Mouse (Mus musculus) neural tube, embryonic 15.5 days (tissue): Measurements from ENCODE around the gene Cela1. TPM values are rescaled to one million over a fixed set of nuclear protein-coding genes. Genes with fewer than 3 reads are reported as not detected.

Experiments
- ATAC-seq: fragments of 200-750 bp; cut with Nextera tagmentation; 2 replicates; pipeline ENCODE4 v1.8.0; 2017; ENCODE audit warnings: mild to moderate bottlenecking, moderate TSS enrichment, moderate library complexity; ENCODE audit not compliant: low FRiP score
- H3K27ac ChIP-seq: fragments of 300-500 bp; sonication (generic); replicated peaks from 2 replicates; pipeline ENCODE4 v1.5.1; 2015; ENCODE audit warnings: mild to moderate bottlenecking, inconsistent platforms
- H3K27me3 ChIP-seq: fragments of 300-500 bp; sonication (generic); replicated peaks from 2 replicates; pipeline ENCODE4 v1.6.1; 2015; ENCODE audit warnings: inconsistent platforms
- H3K36me3 ChIP-seq: fragments of 300-500 bp; sonication (generic); 2 replicates; pipeline ENCODE4 v1.6.1; 2015; ENCODE audit warnings: inconsistent platforms
- H3K4me1 ChIP-seq: fragments of 300-500 bp; sonication (generic); 2 replicates; pipeline ENCODE4 v1.6.1; 2015; ENCODE audit warnings: inconsistent platforms
- H3K4me2 ChIP-seq: fragments of 300-500 bp; sonication (generic); 2 replicates; pipeline ENCODE4 v1.6.1; 2015; ENCODE audit warnings: inconsistent platforms, mild to moderate bottlenecking, moderate library complexity
- H3K4me3 ChIP-seq: fragments of 300-500 bp; sonication (generic); replicated peaks from 2 replicates; pipeline ENCODE4 v1.5.1; 2015; ENCODE audit warnings: mild to moderate bottlenecking, inconsistent platforms
- H3K9ac ChIP-seq: fragments of 300-500 bp; sonication (generic); replicated peaks from 2 replicates; pipeline ENCODE4 v1.6.1; 2015; ENCODE audit warnings: mild to moderate bottlenecking, inconsistent platforms
- H3K9me3 ChIP-seq: fragments of 300-500 bp; sonication (generic); replicated peaks from 2 replicates; pipeline ENCODE4 v1.6.1; 2016; ENCODE audit warnings: inconsistent platforms
- WGBS: fragments of 180-500 bp; shearing (Covaris S2); methylation state at CpG from one replicate; pipeline ENCODE4 v1.1.7; 2015; ENCODE audit warnings: mixed read lengths; 5-methylcytosine and 5-hydroxymethylcytosine counted together
- polyA plus RNA-seq: library from polyadenylated mRNA; unstranded; fragments of >200 nt; fragmentation: Nextera tagmentation; extraction: Ambion mirVana; gene quantifications from 2 replicates; pipeline ENCODE4 v1.2.1, GENCODE M21; 2015

Cela1 gene
- polyA plus RNA-seq, 1 experiment from 2014 or later: 3.1 TPM

- 89% methylated on average over 20 of the region's 20 CpGs for WGBS
- Histone ChIP-seq H3K9me3 (no peaks in the 10 kb centered on the region), H3K36me3 (no peaks in the 10 kb centered on the region), H3K9ac (no peak within 1 kb of the TSS), H3K4me1 (0 out of 2 replicates have a peak, but pooled peaks cover 11% of the 10 kb centered on the region), H3K4me2 (no peak within 1 kb of the TSS), H3K4me3 (no peak within 1 kb of the TSS), H3K27ac (no peak within 1 kb of the TSS), H3K27me3 (0 out of 2 replicates have a peak, but pooled peaks cover 4% of the 10 kb centered on the region)
- ATAC-seq: no peak
Observed at GRCm38 (mm10) chr15:100669337-100669736, 18.4 kb downstream of the Cela1 start, which contains the start of gene Bin2. Bin2 (minus strand) TSS chr15:100669553.

GRCm38 (mm10) chr15:100667871-100668545, 19.7 kb downstream of the Cela1 start:
- Histone ChIP-seq H3K9me3 (no peaks in the 10 kb centered on the region), H3K9ac (no peak overlapping the region), H3K4me3 (no peak overlapping the region), H3K36me3 (no peaks in the 10 kb centered on the region), H3K4me2 (no peak overlapping the region), H3K27me3 (0 out of 2 replicates have a peak, but pooled peaks cover 4% of the 10 kb centered on the region), H3K4me1 (0 out of 2 replicates have a peak, but pooled peaks cover 11% of the 10 kb centered on the region), H3K27ac (no peak overlapping the region)
- 81% methylated on average over 5 of the region's 5 CpGs for WGBS
- ATAC-seq: no peak

GRCm38 (mm10) chr15:100667420-100667819, 20.3 kb downstream of the Cela1 start:
- 0 out of 2 replicates have a peak, but pooled peaks cover 4% of the 10 kb centered on the region for H3K27me3 ChIP-seq
- ATAC-seq: no peak
- H3K36me3 ChIP-seq: no peaks in the 10 kb centered on the region
- H3K4me1 ChIP-seq: 0 out of 2 replicates have a peak, but pooled peaks cover 11% of the 10 kb centered on the region
- no peak overlapping the region for H3K27ac ChIP-seq
- 47% methylated on average over 6 of the region's 6 CpGs for WGBS
- H3K9ac ChIP-seq: no peak overlapping the region
- H3K4me3 ChIP-seq: no peak overlapping the region
- H3K9me3 ChIP-seq: no peaks in the 10 kb centered on the region
- no peak overlapping the region for H3K4me2 ChIP-seq

- Histone ChIP-seq H3K4me1 (0 out of 2 replicates have a peak, but pooled peaks cover 11% of the 10 kb centered on the region), H3K27ac (no peak overlapping the region), H3K27me3 (0 out of 2 replicates have a peak, but pooled peaks cover 4% of the 10 kb centered on the region), H3K4me2 (no peak overlapping the region), H3K9me3 (no peaks in the 10 kb centered on the region), H3K36me3 (no peaks in the 10 kb centered on the region), H3K4me3 (no peak overlapping the region), H3K9ac (no peak overlapping the region)
- no peak for ATAC-seq
- WGBS: 15% methylated on average over 12 of the region's 12 CpGs
Observed at GRCm38 (mm10) chr15:100666851-100667250, 20.9 kb downstream of the Cela1 start.

- Histone ChIP-seq H3K27me3 (0 out of 2 replicates have a peak, but pooled peaks cover 4% of the 10 kb centered on the region), H3K27ac (no peak overlapping the region), H3K4me1 (0 out of 2 replicates have a peak, but pooled peaks cover 11% of the 10 kb centered on the region), H3K9ac (no peak overlapping the region), H3K36me3 (no peaks in the 10 kb centered on the region), H3K4me3 (no peak overlapping the region), H3K9me3 (no peaks in the 10 kb centered on the region), H3K4me2 (0 out of 2 replicates have a peak overlapping the region, but pooled peaks have one; percentile 0)
- no peak for ATAC-seq
- 4% methylated on average over 7 of the region's 7 CpGs for WGBS
Observed at GRCm38 (mm10) chr15:100666219-100666696, 21.5 kb downstream of the Cela1 start.

GRCm38 (mm10) chr15:100665411-100666218, 22.1 kb downstream of the Cela1 start:
- no peak overlapping the region for H3K27ac ChIP-seq
- ATAC-seq: no peak
- H3K9ac ChIP-seq: no peak overlapping the region
- no peak overlapping the region for H3K4me3 ChIP-seq
- H3K4me2 ChIP-seq: no peak overlapping the region
- H3K36me3 ChIP-seq: no peaks in the 10 kb centered on the region
- 0 out of 2 replicates have a peak, but pooled peaks cover 11% of the 10 kb centered on the region for H3K4me1 ChIP-seq
- WGBS: 27% methylated on average over 9 of the region's 9 CpGs
- 0 out of 2 replicates have a peak, but pooled peaks cover 4% of the 10 kb centered on the region for H3K27me3 ChIP-seq
- H3K9me3 ChIP-seq: no peaks in the 10 kb centered on the region

- Histone ChIP-seq H3K36me3 (no peaks in the 10 kb centered on the region), H3K9ac (no peak overlapping the region), H3K27ac (no peak overlapping the region), H3K27me3 (0 out of 2 replicates have a peak, but pooled peaks cover 4% of the 10 kb centered on the region), H3K9me3 (no peaks in the 10 kb centered on the region), H3K4me2 (no peak overlapping the region), H3K4me1 (0 out of 2 replicates have a peak, but pooled peaks cover 11% of the 10 kb centered on the region), H3K4me3 (no peak overlapping the region)
- 77% methylated on average over 9 of the region's 9 CpGs for WGBS
- no peak for ATAC-seq
Observed at GRCm38 (mm10) chr15:100664813-100665274, 22.9 kb downstream of the Cela1 start.

GRCm38 (mm10) chr15:100660805-100661204, 26.9 kb downstream of the Cela1 start:
- Histone ChIP-seq H3K36me3 (no peaks in the 10 kb centered on the region), H3K4me3 (no peak overlapping the region), H3K4me1 (0 out of 2 replicates have a peak, but pooled peaks cover 2% of the 10 kb centered on the region), H3K4me2 (no peak overlapping the region), H3K27ac (no peak overlapping the region), H3K9ac (no peak overlapping the region), H3K9me3 (no peaks in the 10 kb centered on the region), H3K27me3 (no peaks in the 10 kb centered on the region)
- 95% methylated on average over 5 of the region's 5 CpGs for WGBS
- no peak for ATAC-seq

- H3K4me3 ChIP-seq: no peak overlapping the region
- no peaks in the 10 kb centered on the region for H3K36me3 ChIP-seq
- H3K27ac ChIP-seq: no peak overlapping the region
- WGBS: 82% methylated on average over 9 of the region's 9 CpGs
- H3K4me2 ChIP-seq: no peak overlapping the region
- no peaks in the 10 kb centered on the region for H3K9me3 ChIP-seq
- H3K9ac ChIP-seq: no peak overlapping the region
- no peaks in the 10 kb centered on the region for H3K4me1 ChIP-seq
- ATAC-seq: no peak
- no peaks in the 10 kb centered on the region for H3K27me3 ChIP-seq
Observed at GRCm38 (mm10) chr15:100660306-100660705, 27.4 kb downstream of the Cela1 start.

GRCm38 (mm10) chr15:100655201-100655600, 32.5 kb downstream of the Cela1 start:
- 90% methylated on average over 5 of the region's 5 CpGs for WGBS

GRCm38 (mm10) chr15:100654271-100654670, 33.5 kb downstream of the Cela1 start:
- Histone ChIP-seq H3K27me3 (no peaks in the 10 kb centered on the region), H3K9me3 (no peaks in the 10 kb centered on the region), H3K4me1 (no peaks in the 10 kb centered on the region), H3K27ac (no peak overlapping the region), H3K4me2 (no peak overlapping the region), H3K4me3 (no peak overlapping the region), H3K36me3 (no peaks in the 10 kb centered on the region), H3K9ac (no peak overlapping the region)
- ATAC-seq: no peak
- WGBS: 84% methylated on average over 1 of the region's 1 CpGs

More at GRCm38 (mm10) chr15:100655201-100655600, 32.5 kb downstream of the Cela1 start:
- Histone ChIP-seq H3K27ac (no peak overlapping the region), H3K4me1 (no peaks in the 10 kb centered on the region), H3K4me2 (no peak overlapping the region), H3K4me3 (no peak overlapping the region), H3K9ac (no peak overlapping the region), H3K27me3 (no peaks in the 10 kb centered on the region), H3K36me3 (no peaks in the 10 kb centered on the region), H3K9me3 (no peaks in the 10 kb centered on the region)
- ATAC-seq: no peak
